Mouse (Mus musculus) liver, embryonic 18 days (tissue): ENCODE results near the gene Chmp4b. TPM values are rescaled to one million over a fixed set of nuclear protein-coding genes. Genes with fewer than 3 reads are reported as not detected.

Experiments used
- polyA plus RNA-seq: library from polyadenylated mRNA; depleted of rRNA; stranded (reverse); fragments of >200 nt; gene quantifications from 2 replicates; pipeline ENCODE4 v1.2.3, GENCODE M21; 2012; rRNA removed

Chmp4b gene
- polyA plus RNA-seq: 99.6 and 100 TPM in 2 replicates

GRCm38 (mm10) chr2:154651363-154651762 lies at the start of gene Chmp4b:
Gene Chmp4b, plus strand, starts transcription at chr2:154651705.

GRCm38 (mm10) chr2:154603638-154604153 lies 47.8 kb upstream of the Chmp4b start, which contains the start of gene Pxmp4:
Gene Pxmp4, minus strand, starts transcription at chr2:154603708.

GRCm38 (mm10) chr2:154613118-154614115 lies 38.1 kb upstream of the Chmp4b start, which contains the start of the genes Zfp341 and 4930519P11Rik:
Gene Zfp341, plus strand, starts transcription at chr2:154613297.
Gene 4930519P11Rik, minus strand, starts transcription at chr2:154613437.

Other genes starting within 250 kb of the Chmp4b start
- gene Snta1, start 243.6 kb upstream of the Chmp4b start, polyA plus RNA-seq: 4.0 and 4.5 TPM in 2 replicates
- gene Cbfa2t2, start 215.2 kb upstream of the Chmp4b start, polyA plus RNA-seq: 4.2 and 4.5 TPM in 2 replicates
- gene 1700003F12Rik, start 104.6 kb upstream of the Chmp4b start, polyA plus RNA-seq: 4.5 and 5.8 TPM in 2 replicates
- 0.01 and 0.02 TPM in 2 replicates for gene Actl10, start 99.9 kb upstream of the Chmp4b start, polyA plus RNA-seq
- gene Necab3, start 92.8 kb upstream of the Chmp4b start, polyA plus RNA-seq: 0.56 and 0.81 TPM in 2 replicates
- gene E2f1, start 81.8 kb upstream of the Chmp4b start, polyA plus RNA-seq: 14.6 and 16.7 TPM in 2 replicates
- 66.2 and 70.8 TPM in 2 replicates for gene Pxmp4, start 48.0 kb upstream of the Chmp4b start, polyA plus RNA-seq
- 1.9 and 2.2 TPM in 2 replicates for gene Zfp341, start 38.4 kb upstream of the Chmp4b start, polyA plus RNA-seq
- gene 4930519P11Rik, start 38.3 kb upstream of the Chmp4b start, polyA plus RNA-seq: 0.07 and 0.22 TPM in 2 replicates
- not detected in 2 replicates for gene Gm14214, start 118.3 kb downstream of the Chmp4b start, polyA plus RNA-seq
- gene Raly, start 139.4 kb downstream of the Chmp4b start, polyA plus RNA-seq: 132 and 147 TPM in 2 replicates
- gene a, start 139.7 kb downstream of the Chmp4b start, polyA plus RNA-seq: 0.29 and 0.60 TPM in 2 replicates
- 33.3 and 37.9 TPM in 2 replicates for gene Eif2s2, start 241.2 kb downstream of the Chmp4b start, polyA plus RNA-seq